Mouse (Mus musculus) small intestine, adult 2 months (tissue): ENCODE data around the gene Ugt8a. TPM values are rescaled to one million over a fixed set of nuclear protein-coding genes. Genes with fewer than 3 reads are reported as not detected.

Experiments
- H3K27ac ChIP-seq: fragments of 200-500 bp; 2 replicates; pipeline ENCODE4 v1.5.1; 2012; ENCODE audit warnings: low read depth, low read length, control low read depth, inconsistent platforms; ENCODE audit not compliant: insufficient read depth
- H3K27me3 ChIP-seq: fragments of 200-500 bp; 2 replicates; pipeline ENCODE4 v1.6.1; 2012; ENCODE audit warnings: mild to moderate bottlenecking, moderate library complexity, low read length, inconsistent platforms; ENCODE audit not compliant: control insufficient read depth, insufficient read depth
- H3K36me3 ChIP-seq: fragments of 200-500 bp; 2 replicates; pipeline ENCODE4 v1.6.1; 2012; ENCODE audit warnings: mild to moderate bottlenecking, low read length, control low read depth, inconsistent platforms; ENCODE audit not compliant: control insufficient read depth, insufficient read depth
- H3K4me1 ChIP-seq: fragments of 200-500 bp; 2 replicates; pipeline ENCODE4 v1.6.1; 2012; ENCODE audit warnings: low read length, inconsistent platforms, mixed read lengths; ENCODE audit not compliant: control insufficient read depth, insufficient read depth, insufficient read length
- H3K4me3 ChIP-seq: fragments of 200-500 bp; 2 replicates; pipeline ENCODE4 v1.5.1; 2012; ENCODE audit warnings: low read depth, mild to moderate bottlenecking, control low read depth, inconsistent platforms, low read length, moderate library complexity
- CTCF ChIP-seq: fragments of 200-500 bp; IDR thresholded peaks from 2 replicates; pipeline ENCODE4 v1.5.1; 2012; ENCODE audit warnings: low read depth, mild to moderate bottlenecking, control low read depth, inconsistent platforms, low read length, moderate library complexity, mixed read lengths; ENCODE audit not compliant: insufficient replicate concordance, insufficient read length; ENCODE audit errors: extremely low read depth
- POLR2A ChIP-seq: fragments of 200-500 bp; IDR thresholded peaks from 2 replicates; pipeline ENCODE4 v1.6.1; 2012; ENCODE audit warnings: low read depth, mild to moderate bottlenecking, control low read depth, inconsistent platforms, low read length, moderate library complexity
- WGBS: fragments of 180-500 bp; shearing (Covaris S2); methylation state at CpG from one replicate; pipeline ENCODE4 v1.1.7; 2018; 5-methylcytosine and 5-hydroxymethylcytosine counted together
- polyA plus RNA-seq: library from polyadenylated mRNA; depleted of rRNA; stranded (reverse); fragments of >200 nt; gene quantifications from 2 replicates; pipeline ENCODE4 v1.2.3, GENCODE M21; 2012

Gene Ugt8a
- polyA plus RNA-seq, 1 experiment = not detected

GRCm38 (mm10) chr3:125954881-125955280 lies 16.5 kb upstream of the Ugt8a start:
- Histone ChIP-seq H3K27me3 (no peaks in the 10 kb centered on the region), H3K36me3 (no peaks in the 10 kb centered on the region), H3K27ac (no peak overlapping the region), H3K4me1 (no peaks in the 10 kb centered on the region), H3K4me3 (no peak overlapping the region)
- WGBS = 48% methylated on average over 1 of the region's 1 CpGs
- no peak for TF ChIP-seq POLR2A
- TF ChIP-seq CTCF = no peak

- Histone ChIP-seq H3K36me3 (no peaks in the 10 kb centered on the region), H3K27ac (no peak overlapping the region), H3K4me3 (no peak overlapping the region), H3K27me3 (peaks cover 8% of the 10 kb centered on the region), H3K4me1 (no peaks in the 10 kb centered on the region)
- 37% methylated on average over 3 of the region's 3 CpGs for WGBS
- TF ChIP-seq CTCF (no peak), POLR2A (no peak)
Observed at GRCm38 (mm10) chr3:125940811-125941210, 2.4 kb upstream of the Ugt8a start.

GRCm38 (mm10) chr3:125938756-125939109 lies 314 bp upstream of the Ugt8a start:
- Histone ChIP-seq H3K4me3 (no peak overlapping the region), H3K27me3 (peaks cover 8% of the 10 kb centered on the region), H3K36me3 (no peaks in the 10 kb centered on the region), H3K4me1 (no peaks in the 10 kb centered on the region), H3K27ac (no peak overlapping the region)
- WGBS = 2% methylated on average over 34 of the region's 37 CpGs
- TF ChIP-seq CTCF (no peak), POLR2A (no peak)

DNA sequence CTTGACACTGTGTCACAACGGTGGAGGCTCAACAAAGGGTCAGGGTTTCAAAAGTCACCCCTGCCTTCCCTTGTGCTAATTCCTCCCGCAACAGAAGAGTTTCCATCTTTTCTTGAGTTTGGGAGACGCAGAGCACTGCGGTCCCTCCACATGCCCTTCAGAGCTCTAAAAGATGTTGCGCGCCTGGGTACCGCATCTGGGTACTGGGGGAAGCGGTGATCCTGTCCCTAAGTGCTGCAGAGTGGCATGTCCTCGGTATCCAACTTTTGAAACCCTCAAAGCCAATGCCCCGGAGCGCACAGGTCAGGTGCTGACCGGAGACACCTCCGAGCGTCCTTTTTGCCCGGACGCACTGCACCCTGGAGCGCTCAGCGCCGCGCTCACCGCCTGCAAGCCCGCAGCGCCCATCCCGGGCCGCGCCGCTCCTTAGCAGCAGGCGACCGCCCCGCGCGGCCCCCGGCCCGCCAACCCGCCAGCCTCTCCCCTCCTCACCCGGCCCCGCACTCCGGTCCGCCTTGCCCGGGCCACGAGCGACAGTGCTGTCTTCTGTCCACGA lies 805 bp downstream of the Ugt8a start:
- Histone ChIP-seq H3K27ac (no peak overlapping the region), H3K4me1 (no peaks in the 10 kb centered on the region), H3K4me3 (peak overlapping the region; percentile 41; the same call in 1 of the 2 replicates), H3K36me3 (no peaks in the 10 kb centered on the region), H3K27me3 (peaks cover 8% of the 10 kb centered on the region)
- TF ChIP-seq POLR2A (no peak), CTCF (no peak)
- WGBS = 4% methylated on average over 42 of the region's 43 CpGs

- TF ChIP-seq CTCF (no peak), POLR2A (no peak)
- H3K36me3 ChIP-seq = no peaks in the 10 kb centered on the region
- no peaks in the 10 kb centered on the region for H3K4me1 ChIP-seq
- H3K4me3 ChIP-seq = no peak overlapping the region
- H3K27ac ChIP-seq = no peak overlapping the region
- H3K27me3 ChIP-seq = peaks cover 8% of the 10 kb centered on the region
Observed at GRCm38 (mm10) chr3:125935796-125936195, 2.6 kb downstream of the Ugt8a start.

DNA sequence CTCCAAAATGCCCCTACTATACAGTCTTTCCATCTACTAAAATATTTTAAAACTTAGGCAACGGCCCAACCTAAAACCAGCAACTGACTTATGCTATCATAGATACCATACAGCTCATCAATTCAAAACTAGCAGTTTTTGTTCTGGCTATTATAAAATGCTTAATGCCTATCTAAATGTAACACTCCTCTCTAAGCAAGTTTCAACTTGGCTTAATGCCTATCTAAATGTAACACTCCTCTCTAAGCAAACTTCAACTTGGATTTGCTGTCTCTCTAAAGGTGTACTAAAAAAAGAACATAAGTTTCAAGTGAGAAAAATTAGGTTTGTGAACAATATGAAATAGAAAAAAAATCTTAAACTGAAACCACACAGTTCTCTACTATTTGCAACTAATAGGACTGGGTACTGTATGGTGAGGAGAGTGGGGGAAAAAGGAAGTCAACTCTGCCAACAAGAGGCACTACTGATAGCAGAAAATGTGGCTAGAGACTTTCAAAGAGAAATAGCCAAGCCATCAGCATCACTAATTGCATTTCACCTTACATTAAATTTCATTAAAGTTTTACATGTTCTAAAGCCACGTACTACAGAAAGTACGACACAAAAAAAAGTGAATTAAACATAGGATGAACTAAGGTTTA lies 5.7 kb downstream of the Ugt8a start:
- H3K4me3 ChIP-seq = no peak overlapping the region
- TF ChIP-seq POLR2A (no peak), CTCF (no peak)
- H3K27me3 ChIP-seq = 0 out of 2 replicates have a peak, but pooled peaks cover 1% of the 10 kb centered on the region
- 83% methylated on average over 3 of the region's 3 CpGs for WGBS
- H3K27ac ChIP-seq = no peak overlapping the region
- H3K4me1 ChIP-seq = no peaks in the 10 kb centered on the region
- no peaks in the 10 kb centered on the region for H3K36me3 ChIP-seq

DNA sequence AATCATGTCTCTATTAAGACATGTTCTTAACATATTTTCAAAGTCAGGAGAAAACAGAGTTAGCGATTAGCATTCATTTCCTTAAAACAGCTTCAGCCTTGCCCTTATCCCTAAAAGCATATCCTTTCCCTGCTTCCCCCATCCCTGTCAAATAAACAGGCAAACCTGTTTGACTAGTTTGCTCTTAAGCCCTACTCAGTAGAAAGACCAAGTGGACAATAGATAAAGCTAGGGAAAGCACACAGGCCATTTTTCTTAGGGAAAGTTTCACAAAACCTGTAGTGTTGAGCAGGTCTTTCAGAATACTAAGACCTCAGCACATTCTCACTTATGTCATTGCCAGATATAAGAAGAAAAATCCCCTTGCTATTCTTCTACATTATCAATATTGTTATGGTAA lies 7.4 kb downstream of the Ugt8a start:
- TF ChIP-seq CTCF (no peak), POLR2A (no peak)
- H3K4me1 ChIP-seq = no peaks in the 10 kb centered on the region
- no peaks in the 10 kb centered on the region for H3K27me3 ChIP-seq
- WGBS = 17% methylated on average over 1 of the region's 1 CpGs
- no peaks in the 10 kb centered on the region for H3K36me3 ChIP-seq
- no peak overlapping the region for H3K4me3 ChIP-seq
- no peak overlapping the region for H3K27ac ChIP-seq
